Mouse (Mus musculus) CD8-positive naive resting alpha-beta T cell, adult 2 months (primary cell): Measurements from ENCODE around the gene Hhipl1.

Experiments
- DNase-seq, 2 experiments: peaks; one replicate each; pipeline ENCODE4 v3.0.0; 2022; ENCODE audit warnings: low read depth in 2 of 2, low spot score in 2 of 2

The Hhipl1 gene

DNA sequence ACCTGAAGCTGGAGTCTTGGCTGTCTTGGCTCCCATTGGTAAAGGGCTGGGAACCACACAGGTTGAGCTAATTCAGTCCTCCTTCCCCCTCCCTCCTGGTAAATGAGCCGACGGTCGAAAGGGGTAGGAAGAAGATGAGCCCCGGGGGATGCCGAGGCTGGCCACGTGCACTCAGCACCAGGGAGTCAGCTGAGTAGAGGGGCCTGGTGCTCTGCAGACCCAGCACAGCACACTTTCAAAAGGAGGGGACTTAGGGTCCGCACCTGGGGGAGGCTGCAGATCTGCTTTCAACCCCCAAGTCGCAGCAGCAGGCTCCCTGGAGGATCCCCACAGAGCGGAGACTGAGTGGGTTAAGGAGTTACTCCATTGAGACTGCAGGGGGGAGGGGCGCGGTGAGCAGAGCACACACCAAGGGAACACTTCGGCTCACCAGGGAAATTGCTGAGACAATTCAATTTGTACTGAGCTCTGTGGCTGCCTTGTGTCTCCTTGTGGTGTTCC is 28.7 kb upstream of the Hhipl1 start:
- DNase-seq = no peak

DNA sequence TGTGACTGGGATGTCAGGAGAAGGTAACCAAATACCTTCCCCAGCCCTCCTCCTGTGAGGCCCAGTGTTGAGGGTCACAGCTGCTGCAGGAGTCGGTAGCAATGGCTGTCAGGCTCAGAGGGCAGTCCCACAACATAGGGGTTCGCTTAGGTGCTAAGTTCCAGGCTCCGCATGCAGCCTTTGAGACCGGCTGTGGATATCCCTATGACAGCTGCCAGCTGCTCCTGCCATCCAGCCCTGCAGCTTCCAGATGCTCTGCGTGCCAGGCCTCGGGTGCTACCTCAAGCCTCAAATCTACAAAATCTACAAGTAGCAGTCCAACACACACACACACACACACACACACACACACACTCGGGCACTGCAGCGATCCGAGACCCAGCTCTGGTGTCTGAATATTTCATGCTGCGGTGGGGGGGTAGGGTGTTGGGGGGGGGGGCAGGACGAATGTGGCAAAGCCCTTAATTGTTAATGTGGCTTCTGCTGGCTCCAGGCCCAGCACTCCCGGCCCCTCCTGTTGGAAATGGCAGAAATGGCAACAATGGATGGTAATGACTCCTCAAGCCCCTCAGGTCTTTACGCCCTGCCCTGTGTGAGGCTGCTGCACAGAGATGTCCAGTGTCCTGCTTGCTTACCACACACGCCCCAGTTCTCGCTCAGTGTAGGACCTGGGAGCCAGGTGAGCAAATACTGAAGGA is 27.7 kb upstream of the Hhipl1 start:
- DNase-seq = no peak

DNA sequence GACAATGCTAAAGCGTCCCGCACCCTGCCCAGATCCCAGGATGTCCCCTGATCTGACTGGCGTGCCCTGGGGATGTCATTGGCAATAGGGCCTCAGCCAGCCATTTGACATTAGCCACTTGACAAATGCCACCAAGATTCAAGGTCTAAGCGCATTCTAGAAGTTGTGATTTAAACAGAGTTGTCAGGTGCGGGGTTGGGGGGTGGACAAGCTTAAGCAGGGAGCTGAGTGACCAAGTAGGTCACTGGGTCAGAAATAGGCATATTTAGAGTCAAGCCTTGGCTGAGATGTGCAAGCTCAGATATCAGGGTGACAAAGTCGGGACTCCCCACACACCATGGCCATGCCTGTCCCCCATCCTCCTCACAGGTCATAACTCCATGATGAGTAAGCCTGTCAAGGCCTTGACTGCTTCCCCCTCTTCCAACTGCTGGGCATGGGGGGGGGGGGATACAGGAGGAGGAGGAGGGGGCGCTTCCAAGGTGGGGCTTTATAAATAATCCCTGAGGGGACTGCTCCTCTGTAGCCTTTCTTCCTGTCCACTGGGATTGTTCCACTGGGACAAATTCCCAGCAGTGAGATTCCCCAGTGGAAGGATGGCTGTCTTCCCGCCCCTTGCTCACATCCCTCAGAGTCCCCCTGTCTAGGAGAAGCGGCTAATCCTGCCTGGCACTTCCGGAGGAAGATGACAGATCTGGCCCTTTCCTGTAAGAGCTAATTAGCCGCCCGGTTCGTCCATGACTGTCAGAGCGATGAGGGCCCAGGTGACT is 21.4 kb upstream of the Hhipl1 start:
- DNase-seq = no peak

- no peak for DNase-seq
Measured at GRCm38 (mm10) chr12:108285225-108286011, 20.7 kb upstream of the Hhipl1 start.

- no peak for DNase-seq
Measured at GRCm38 (mm10) chr12:108286381-108286780, 19.7 kb upstream of the Hhipl1 start.

GRCm38 (mm10) chr12:108287011-108287410 is 19.1 kb upstream of the Hhipl1 start:
- no peak for DNase-seq

DNA sequence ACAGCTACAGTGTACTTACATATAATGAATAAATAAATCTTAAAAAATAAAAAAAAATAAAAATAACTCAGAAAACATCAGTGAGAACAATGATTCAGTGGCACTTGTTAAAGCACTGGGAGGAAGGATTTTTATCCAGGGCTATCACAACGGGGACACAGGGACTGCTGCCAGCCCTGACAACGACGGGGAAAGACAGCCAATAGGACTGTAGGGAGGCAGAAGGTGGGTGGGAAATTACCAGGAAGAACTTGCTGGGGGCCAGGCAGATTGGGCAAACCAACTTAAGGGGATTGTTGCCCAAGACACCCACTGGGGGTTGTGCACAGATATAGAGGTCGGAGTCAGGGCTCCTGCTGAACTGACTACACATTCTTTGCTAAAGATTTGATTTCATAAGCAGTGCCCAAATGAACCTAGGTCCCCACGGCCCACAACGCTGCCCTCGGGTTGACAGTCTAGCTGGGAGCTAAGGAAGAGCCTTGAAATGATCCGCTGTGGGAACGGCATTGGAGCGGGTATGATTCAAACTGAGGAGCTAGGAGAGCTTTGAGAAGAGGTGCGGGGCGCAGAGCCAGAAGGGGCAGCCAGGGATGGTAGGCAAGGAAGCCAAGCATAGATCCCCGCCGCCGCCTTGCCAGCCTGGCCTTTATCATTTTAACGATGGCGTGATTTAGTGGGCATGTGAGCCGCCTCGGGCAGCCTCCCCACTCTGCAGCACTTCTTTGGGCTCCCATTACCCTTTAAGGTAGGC is 17.8 kb upstream of the Hhipl1 start:
- no peak for DNase-seq

GRCm38 (mm10) chr12:108292419-108292818 is 13.7 kb upstream of the Hhipl1 start:
- no peak for DNase-seq

DNA sequence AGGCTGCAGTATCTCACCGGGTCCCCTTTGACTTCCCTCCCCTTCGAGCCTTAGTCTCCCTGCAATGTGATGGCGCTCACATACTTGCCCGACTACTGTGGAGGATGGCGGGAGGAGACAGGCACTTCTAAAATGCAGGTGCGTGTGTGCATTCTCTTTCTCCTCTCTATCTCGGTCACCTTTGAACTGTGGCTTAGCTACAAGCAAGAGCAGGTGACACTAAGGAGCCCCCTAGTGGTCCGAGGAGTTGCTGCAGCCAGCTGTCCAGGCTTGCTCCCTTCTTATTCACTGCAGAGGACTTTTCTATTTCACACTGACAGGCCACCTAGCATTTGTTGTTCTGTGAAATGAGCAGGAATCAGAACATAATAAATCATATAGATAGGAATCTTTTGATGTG is 13.1 kb upstream of the Hhipl1 start:
- peak; percentile 33 to 53 for DNase-seq

DNA sequence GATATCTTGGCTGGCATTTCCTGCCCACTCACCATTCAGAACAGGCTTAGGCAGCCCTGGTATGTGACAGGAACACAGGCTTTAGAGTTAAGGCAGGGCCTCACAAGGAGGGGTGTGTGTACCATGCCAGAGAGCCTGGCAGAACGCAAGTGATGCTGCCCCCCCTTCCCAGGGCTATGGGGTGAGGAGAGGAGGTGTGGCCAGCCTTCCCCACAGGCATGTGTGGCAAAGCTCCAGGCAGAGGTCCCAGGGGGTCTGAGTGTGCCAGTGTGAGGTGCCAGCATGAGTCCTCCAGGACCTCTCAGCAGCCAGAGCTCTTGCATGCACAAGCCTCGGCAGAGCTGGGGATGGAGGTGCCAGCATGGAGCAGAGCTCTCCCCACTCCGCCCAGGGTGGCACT is 11.4 kb upstream of the Hhipl1 start:
- DNase-seq = no peak

GRCm38 (mm10) chr12:108297033-108297432 is 9.0 kb upstream of the Hhipl1 start:
- DNase-seq = no peak

- no peak for DNase-seq
Measured at GRCm38 (mm10) chr12:108301006-108301405, 5.1 kb upstream of the Hhipl1 start.

GRCm38 (mm10) chr12:108303778-108304365 is 2.2 kb upstream of the Hhipl1 start:
- DNase-seq = no peak

DNA sequence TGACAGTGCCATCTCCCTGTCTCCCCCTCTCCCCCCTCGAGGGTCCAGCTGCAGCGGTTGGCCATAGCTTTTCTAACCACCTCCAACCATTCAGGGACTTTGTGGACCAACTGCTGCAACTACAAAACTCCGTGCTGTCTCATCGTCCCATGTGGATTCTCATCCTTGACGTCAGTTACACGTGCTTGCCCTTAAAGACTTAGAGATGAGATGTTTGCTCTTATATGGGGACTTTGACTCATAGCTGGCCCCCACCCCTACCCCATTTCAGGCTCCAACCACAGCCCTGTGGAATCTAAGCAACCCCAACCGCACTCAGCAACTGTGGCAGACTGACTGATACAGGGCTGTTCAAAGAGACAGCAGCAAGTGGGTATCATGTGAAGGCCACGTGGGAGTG is 898 bp upstream of the Hhipl1 start:
- DNase-seq = no peak

- peak in 1 of 2 experiments; percentile 31 for DNase-seq
Measured at GRCm38 (mm10) chr12:108307553-108307952, 1.5 kb downstream of the Hhipl1 start.

- no peak for DNase-seq
Measured at GRCm38 (mm10) chr12:108308363-108308856, 2.3 kb downstream of the Hhipl1 start.

DNA sequence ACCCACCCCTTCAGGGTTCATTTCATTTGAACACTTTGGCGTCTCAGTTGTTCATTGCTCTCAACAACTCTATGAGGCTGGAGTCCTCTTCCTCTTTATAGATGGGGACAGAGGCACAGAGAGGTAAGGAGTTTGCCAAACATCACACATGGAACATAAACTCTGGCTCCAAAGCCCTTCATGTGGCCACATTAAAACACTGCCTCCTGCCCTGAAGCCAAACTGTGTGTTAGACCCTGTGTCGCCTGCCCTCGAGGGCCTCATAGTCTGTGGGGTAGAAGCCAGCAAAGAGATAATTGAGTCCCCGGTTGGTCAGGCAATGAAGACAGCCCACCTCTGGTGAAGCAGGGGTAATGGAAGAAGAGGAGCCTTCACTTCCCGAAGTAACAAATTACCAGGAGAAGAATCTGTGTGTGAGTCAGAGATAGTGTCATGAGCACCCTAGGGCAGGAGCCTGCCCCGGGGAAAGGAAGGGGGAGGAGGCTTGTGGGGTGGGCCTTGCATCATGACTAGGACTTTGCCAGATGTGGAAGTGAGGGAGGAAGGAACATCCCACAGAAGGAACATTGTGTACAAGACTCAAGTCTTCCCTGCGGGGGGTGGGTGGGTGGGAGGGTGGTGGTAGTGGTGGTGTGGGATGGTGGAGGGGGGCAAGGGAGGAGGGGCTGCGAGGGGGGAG is 3.2 kb downstream of the Hhipl1 start:
- no peak for DNase-seq

DNA sequence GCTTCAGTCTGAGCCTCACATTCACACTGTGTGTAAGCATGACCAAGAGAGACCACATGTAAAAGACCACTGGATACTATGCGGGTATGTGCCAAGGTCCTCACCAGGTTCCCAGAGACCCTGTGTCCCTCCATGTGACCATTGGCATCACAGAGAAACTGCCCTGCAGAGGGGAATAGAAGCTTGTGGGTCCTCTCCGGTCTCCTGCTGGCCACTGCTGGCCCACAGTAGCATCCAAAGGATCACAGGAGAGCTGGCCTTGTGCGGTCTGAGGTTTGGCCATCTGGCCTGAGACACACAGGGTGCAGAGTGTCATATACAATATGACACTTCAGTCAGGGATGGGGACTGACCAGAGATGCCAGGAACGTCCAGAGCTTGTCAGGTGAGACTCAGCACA is 4.0 kb downstream of the Hhipl1 start:
- DNase-seq = no peak

GRCm38 (mm10) chr12:108310456-108311027 is 4.5 kb downstream of the Hhipl1 start:
- no peak for DNase-seq
